Mouse (Mus musculus): ENCODE measurements around the gene Gm10803.
"Not testable (repeated sequence)": the region's sequence is repeated elsewhere in the genome, so short reads cannot be mapped to it uniquely, and the experiment has no call there.

Gene Gm10803

DNA sequence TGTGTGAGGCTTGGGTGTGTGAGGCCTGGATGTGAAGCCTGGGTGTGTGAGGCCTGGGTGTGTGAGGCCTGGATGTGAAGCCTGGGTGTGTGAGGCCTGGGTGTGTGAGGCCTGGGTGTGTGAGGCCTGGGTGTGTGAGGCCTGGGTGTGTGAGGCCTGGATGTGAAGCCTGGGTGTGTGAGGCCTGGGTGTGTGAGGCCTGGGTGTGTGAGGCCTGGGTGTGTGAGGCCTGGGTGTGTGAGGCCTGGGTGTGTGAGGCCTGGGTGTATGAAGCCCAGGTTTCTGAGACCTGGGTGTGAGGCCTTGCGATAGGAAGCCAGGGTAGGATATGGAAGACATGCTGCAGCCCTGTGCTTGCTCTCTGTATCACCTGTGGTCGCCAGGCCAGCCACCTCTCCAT lies at the start of gene Gm10803:
Gene Gm10803, plus strand, starts transcription at position 301 of the 400 bp plus-strand sequence.
- not testable (repeated sequence) for DNase-seq (ENCODE audit: low read depth, low spot score)

DNA sequence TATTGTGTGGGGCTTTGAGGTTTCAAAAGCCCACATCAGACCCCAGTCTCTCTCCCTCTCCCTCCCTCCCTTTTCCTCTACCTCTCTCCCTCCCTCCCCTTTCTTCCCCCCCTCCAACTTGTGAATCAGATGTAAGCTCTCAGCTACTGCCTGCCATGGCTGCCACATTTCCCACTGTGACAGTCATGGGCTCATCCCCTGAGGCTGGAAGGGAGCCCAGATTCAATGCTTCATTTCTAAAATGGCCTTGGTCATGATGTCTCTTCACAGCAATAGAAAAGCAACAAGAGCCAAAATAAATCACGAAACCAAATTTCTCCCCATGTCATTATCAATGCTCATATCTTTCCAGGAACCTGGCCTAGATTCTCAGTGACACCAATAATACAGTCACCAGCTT lies 49.5 kb upstream of the Gm10803 start:
- DNase-seq (ENCODE audit: low read depth, low spot score): no peak

DNA sequence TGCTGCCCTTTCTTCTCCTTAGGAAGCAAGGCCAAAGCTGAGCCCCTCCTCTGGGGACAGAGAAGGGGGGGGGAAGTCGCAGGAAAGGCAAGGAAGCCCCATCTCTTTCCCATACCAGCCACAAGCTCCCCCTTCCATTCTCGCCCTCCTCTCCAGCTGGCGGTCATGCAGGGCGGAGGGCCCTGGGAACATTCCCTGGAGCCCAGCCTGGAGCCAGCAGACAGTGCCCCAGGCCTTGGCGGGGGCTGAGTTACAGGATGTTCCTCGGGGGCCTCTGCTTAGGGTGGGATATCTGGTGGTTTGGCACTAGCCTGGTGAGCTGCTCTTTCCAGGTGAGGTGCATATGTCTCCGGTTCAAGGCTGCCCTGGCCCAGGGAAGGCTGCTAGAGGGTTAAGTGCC lies 48.2 kb upstream of the Gm10803 start:
- no peak for DNase-seq (ENCODE audit: low read depth, low spot score)

DNA sequence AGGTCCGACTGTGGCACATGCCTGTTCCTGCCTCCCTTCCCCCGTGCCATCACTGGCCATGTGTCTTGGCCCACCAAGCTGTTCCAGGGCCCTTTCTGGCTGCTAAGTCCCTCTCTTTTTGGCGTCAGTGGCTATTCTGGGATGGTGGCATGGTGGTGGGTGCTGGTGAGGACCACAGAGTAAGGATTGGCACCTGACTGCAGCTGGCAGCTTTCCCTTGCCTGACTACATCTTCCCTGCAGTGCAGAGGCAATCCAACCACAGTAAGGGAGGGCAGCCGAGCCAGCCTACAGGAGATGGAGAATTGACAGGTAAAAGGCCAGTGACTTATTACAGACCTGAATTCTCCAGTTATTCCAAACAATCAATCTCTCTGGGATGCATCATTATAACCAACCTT lies 45.1 kb upstream of the Gm10803 start:
- no peak for DNase-seq (ENCODE audit: low read depth, low spot score)

DNA sequence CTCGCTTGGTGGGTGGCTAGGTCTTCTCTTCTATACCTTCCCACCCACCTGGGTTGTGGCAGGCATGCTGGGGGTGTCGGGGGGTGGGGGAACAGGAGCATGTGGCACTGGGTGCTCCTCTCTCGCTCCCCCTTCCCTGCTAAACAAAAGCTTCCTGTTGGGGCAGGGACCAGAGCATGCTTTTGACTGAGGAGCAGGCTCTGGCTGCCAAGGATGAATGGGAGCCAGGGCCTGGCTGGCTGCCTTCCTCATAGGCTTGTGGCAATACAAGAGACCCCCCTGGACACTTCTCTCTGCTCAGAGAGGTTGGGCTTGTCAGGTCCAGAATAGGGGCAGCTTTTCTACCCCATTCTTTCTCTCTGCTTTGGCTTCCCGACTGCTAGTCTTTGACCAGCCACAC lies 39.3 kb upstream of the Gm10803 start:
- DNase-seq (ENCODE audit: low read depth, low spot score): no peak

DNA sequence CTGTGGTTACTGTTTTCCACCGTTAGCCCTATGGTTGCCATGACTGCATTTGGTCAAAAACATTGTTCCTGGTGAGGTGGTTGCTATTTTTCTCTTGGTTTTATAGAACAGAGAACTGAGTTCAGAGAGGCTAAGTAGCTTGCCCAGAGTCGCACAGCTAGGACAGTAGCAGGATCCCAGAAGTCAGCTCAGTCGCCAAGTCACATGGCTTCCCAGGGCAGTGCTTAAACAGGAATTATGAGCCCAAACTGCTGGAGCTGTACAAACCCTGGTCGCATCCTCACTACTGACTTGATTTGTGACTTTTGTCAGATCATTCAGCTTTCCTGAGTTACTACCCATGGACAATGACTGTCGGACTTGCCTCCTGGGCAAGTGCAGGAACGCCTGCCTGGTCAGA lies 38.8 kb upstream of the Gm10803 start:
- no peak for DNase-seq (ENCODE audit: low read depth, low spot score)

DNA sequence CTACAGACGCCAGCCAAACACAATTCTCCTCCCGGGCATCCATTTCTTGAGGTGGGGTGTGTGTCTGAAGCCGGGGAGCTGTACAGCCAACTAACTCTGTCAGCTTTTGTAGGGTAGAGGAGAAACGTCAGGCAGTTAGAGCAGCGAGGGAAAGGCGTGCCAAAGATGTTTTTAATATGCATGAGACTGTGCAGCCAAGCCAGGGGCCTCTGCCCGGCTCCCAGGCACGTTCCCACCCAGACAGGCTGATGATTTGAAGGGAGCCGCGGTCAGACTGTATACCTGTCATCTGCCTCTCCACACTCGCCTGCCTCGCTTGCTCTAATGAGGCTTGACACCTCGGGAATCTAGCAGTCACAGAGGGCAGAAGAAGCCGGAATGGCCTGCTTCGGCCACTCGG lies 38.4 kb upstream of the Gm10803 start:
- no peak for DNase-seq (ENCODE audit: low read depth, low spot score)

DNA sequence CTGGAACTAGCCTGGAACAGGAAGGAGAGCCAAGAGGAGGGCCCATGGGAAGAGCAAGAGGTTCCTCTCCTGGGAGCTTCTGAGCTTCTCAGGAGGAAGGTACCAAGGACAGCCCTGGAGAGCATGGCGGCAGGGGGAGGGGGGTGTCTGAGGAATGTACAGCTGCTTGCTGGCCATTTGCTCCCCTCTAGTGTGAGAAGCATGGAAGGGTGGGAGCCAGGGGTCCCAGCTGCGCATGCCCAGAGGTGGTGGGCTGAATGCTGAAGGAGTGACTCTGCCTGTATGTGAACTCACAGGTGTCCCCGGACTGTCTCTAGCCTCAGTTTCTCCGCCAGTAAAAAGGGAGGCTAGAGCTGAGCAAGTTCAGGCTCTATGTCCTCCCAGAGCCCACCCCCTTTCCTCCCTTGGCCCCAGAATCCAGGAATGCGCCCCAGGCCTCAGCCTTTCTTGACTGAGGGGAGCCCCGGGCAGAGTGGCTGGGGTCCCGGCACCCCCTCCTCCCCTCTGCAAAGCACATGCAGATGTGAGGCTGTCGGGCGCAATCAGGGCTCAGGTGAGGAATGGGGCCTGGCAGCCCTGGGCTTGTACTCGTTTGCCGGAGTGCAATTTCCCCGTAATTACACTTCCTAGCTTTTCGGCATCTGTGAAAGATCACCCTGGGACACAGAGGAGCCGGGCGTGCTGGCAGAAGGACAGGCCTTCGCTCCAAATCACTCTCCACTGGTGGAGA lies 35.2 kb upstream of the Gm10803 start:
- no peak for DNase-seq (ENCODE audit: low read depth, low spot score)

DNA sequence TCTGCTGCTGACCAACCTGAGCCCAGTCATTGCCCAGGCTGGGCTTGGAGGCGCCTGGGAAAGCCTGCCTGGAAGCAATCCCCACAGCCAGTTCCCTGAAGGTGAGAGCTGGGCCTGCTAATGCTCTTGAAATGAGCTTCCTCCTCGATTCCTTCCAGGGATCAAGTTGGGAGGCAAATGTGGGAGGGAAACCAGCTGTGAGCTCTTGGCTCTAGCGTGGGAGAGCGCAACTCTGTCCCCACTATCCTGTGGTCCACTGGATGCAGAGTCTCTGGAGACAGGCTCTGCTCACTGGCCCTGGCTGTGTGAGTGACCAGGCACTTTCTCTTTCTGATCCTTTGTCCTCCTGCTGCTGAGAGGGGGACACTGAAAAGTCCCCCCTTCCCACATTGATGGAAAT lies 30.8 kb upstream of the Gm10803 start:
- no peak for DNase-seq (ENCODE audit: low read depth, low spot score)

DNA sequence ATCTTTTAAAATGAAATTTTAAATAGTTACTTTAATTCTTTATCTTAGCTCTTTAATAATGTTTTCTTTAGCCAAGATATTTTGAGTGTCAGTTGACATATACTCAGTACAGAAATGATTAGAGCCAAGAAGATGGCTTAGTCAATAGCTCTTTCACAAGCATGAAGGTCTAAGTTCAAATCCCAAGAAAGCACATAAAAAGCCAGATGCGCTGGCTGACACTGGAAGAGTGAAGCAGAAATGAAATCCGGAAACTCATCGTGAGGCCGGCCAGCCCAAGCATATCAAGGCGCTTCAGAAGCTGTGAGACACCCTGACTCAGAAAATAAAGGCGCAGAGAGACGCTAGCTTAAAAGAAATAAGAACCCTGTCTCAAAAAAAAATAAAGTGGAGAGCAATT lies 26.5 kb upstream of the Gm10803 start:
- no peak for DNase-seq (ENCODE audit: low read depth, low spot score)

DNA sequence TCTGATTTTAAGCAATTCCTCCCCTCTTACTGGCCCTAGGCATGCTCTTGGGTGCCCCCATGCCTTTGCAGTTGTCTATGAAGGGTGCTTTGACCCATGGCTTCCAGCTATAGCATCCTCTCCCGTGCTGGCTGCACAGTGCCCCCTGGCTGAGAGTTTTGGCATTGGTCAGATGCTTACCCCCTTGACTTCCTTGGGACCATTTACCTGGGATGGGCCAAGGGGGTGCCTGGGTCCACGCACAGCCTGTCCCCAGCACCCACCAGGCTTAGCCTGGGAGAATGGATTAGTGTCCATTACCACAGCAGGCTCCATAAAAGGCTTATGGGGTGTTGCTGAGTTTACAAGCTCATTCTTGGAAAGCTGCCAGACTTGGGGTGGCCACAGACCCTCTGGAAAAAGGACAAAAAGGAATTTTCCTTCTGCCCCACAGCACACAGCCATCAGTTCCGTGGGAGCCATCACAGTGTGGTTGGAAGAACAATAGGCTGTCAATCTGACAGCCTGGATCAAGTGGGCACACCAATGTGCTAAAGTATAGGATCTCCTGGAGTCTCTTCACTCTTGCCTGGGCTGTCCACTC lies 22.9 kb upstream of the Gm10803 start:
- peak; percentile 20 for DNase-seq (ENCODE audit: low read depth, low spot score)

DNA sequence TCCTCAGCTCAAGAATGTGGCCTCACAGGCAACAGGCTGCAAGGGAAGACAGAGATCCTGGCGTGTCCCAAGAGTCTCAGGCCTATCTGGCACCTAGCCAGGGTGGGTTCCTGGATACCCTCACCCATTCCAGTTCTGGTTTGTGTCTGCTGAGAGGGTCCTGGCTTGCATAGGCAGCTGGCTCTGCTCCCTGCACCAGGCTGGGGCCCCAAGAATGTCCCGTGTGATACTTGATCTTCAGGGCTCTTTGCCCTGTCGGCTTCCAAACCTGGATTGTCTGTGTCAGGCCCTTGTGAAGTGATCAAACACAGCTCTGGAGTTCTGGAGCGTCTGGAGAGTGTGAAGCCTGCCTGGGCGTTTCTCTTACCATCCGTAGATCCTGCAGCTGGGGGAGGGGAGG lies 22.2 kb upstream of the Gm10803 start:
- no peak for DNase-seq (ENCODE audit: low read depth, low spot score)

DNA sequence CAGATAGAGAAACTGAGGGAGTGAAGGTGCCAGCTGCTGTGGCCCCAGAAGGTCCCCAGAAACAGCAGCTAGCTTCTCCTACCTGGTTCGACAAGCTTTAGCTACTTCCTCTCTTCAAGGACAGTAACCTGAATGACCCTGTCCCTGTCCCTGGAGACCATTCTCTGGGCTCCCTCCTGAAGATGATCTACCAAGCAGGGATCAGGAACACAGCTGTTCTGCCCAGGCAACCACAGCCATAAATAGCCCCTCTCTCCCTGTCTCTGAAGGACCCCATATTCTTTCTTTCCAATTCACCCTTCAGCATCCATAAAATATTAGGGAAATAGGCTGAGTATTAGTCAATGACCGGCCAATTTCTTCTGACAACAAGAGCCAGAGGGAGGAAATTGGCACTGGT lies 18.6 kb upstream of the Gm10803 start:
- no peak for DNase-seq (ENCODE audit: low read depth, low spot score)

DNA sequence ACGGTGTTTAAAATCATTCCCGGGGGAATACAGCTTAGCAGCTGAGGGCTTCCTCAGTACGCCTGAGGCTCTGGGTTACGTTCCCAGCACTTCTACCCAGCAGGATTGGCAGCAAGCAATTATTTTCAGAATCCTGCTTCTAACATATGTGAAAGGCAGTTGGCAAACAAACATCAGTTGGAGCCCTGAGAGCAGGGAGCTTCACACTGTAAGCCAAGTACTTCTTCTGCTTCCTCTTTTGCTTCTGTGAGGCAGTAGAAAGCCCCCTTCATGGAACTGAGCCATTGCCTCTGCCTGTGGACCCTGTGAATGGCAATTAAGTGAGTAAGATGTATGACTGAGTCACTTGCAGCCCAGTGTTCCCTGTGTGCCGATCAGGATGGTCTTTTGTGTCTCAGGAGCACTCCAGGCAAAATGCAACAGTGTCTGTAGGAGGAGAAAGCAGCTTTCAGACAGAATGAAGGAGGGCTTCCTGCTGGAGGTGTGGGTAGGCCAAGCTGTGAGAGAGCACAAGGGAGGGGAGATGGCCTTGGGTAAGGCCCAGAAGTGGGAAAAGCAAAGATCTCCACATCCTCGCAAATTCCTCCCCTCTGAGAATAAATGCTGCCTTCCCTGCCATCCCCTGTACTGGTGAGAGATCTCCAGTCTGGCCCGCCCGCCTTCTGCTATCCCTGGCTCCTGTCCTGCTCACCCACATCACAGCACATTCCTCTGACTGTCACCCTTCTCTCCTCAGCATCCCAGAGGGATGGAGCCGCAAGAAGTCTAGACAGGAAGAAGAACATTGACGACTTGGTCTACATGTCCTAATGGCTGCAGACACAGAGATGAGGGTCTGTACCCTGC lies 7.5 kb upstream of the Gm10803 start:
- no peak for DNase-seq (ENCODE audit: low read depth, low spot score)

DNA sequence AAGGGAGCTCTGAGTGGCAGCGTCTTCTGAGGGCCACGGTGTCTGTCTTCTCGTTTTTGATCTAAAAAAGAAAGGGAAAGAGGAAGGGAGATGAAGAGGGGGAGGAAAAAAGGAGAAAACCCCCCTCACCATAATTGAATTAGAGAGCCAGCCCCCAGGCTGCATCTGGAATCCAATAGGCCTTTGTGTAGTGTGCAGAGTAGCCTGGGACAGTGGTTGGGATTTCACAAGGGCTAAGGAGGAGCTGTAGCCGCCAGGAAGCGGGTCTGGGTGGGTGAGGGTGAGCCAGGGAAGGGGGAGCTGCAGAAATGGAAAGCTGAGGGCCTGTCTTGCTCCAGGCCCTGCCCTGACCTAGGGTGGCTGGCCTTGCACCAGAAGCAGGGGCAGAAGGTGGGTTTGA lies 6.5 kb upstream of the Gm10803 start:
- DNase-seq (ENCODE audit: low read depth, low spot score): no peak

DNA sequence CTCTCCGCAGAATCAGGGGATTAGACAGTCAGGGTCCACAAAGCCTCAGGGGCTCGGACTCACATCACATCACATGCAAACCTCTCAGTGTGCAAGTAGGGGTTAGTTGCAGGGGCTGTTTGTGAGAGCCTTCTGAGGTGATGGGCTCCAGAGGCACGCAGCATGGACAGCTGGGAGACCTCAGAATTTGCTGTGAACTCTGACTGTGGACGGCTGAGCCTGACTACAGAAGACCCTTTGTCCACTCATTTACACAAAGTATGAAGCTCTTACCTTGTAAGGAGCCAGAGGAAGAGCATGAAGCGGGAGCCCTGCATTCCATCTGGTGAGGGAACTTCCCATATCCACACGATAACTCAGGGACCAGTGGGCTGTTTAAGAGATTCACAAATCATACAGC lies 5.3 kb downstream of the Gm10803 start:
- peak; percentile 32 for DNase-seq (ENCODE audit: low read depth, low spot score)

DNA sequence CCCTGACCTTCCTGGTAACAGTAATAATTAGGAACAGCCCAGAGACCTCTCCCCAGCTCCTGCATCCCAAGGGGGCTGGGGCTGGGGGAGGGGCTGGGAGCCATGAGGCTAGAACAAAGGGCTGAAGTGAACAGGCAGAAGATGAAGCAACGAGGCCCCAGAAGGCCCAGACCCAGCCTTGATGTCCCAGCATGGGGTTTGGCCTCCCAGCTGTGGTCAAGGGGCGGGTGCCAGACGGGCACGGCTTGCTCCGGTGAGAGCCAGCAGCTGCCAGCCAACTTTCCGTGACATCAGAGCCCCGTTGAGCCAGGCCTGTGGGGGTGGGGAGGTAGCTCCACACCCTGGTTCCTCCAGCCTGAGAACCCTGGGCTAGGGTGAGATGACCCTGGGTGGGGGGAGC lies 7.3 kb downstream of the Gm10803 start:
- no peak for DNase-seq (ENCODE audit: low read depth, low spot score)

DNA sequence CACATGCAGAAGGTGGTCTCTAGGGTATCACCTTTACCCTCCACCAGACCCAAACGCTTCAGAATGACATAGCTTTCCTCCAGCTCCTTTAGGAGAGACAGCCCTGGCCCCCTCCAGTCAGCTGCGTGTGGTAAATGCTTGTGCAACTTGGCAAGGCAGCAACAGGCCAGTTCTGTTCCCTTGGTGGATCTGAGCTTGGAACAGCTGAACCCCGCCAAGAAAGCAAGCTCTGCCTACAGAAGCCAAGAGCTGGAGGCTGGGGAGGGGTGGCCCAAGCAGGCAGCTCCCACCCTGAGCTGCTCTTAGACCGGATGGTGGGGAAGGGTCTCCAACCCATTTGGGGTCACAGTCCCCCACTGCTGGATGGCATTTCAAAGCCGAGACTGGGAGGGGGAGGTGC lies 12.2 kb downstream of the Gm10803 start:
- no peak for DNase-seq (ENCODE audit: low read depth, low spot score)

DNA sequence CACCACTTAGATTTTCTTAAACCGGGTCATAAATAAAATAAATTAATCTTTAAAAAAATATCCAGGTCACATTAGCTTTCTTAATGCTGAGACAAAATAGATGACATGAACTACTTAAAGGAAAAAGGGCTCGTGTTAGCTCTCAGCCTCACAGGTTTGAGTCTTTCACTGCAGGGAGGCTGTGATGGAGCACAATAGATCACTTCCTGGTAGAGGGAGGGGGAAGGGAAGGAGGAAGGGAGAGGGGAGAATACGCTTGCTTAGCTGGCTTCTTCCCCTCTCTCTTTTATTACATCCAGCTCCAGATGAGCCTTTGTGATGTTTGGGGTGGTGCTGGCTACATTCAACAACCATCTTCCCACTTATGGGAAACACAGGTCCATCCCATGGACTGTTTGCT lies 20.9 kb downstream of the Gm10803 start:
- DNase-seq (ENCODE audit: low read depth, low spot score): peak; percentile 38

DNA sequence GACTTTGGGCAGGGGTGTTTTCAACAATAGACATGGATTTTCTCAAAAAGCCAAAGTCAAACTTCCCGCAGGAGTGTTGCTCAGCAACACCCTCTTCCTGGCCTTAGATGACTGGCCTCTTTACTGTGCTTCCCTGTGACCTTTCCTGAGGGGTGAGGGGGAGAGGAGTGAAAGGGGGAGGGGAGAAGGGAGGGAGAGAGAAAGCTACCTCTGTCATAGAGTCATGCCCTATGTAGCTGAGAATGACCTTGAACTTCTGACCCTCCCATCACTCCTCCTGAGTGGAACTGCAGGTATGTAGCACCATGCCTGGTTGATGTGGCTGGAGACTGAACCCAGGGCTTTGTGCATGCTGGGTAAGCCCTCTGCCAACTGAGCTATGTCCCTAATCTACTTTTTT lies 25.5 kb downstream of the Gm10803 start:
- peak; percentile 60 for DNase-seq (ENCODE audit: low read depth, low spot score)

DNA sequence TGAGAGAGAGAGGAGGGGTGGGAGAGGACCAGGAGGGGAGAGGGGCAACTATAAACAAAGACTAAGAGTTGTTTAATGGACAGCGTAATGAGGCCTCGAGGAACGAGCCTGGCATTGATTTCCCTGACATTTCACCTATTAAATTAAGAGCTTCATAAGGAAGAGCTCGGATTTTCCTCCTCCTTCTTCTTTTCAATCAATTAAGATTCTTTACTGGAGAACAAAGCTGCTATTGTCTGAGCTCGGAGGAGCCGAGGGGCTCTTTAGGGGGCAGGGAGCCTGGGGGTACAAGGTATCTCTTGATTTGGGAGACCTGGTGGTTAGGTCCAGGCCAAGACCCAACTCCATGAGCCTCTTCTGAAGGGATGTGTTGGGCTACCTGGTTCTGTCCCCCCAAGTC lies 27.1 kb downstream of the Gm10803 start:
- no peak for DNase-seq (ENCODE audit: low read depth, low spot score)

DNA sequence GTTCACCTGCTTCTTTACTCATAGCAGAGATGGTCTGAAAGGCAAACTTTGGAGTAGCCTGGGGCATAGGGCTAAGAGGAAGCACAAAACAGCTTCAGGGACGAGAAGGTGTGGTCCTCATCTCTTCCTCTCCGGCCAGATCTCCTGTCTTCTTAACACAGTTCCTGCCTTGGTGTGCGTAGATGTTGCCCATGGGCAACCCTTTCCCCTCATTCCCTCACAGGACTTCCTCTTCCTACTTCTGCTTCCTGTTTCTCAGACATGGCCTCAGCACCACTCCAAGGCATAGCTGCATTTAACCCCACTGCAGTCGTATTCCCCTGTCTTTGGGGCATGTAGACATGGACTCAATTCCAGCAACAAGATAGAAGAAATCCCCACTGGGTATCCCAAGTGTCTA lies 29.5 kb downstream of the Gm10803 start:
- DNase-seq (ENCODE audit: low read depth, low spot score): no peak

DNA sequence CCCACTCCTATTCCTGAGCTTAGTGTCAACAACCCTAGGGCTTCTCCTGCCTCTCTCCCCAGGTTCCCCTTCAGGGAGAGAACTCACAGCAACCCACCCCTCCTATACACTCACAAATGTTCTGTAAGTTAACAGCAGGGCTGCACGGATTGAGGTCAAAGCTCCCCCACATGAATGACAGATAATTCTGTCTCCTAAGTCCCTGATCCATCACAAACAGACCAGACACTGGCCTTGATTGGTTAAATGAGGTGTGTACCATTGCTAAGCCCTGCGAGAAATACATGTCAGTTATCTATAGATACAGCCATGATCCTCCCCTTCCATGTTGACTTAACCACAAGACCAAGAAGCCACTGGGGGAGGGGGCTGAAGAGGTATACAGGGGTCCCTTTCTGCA lies 31.3 kb downstream of the Gm10803 start:
- DNase-seq (ENCODE audit: low read depth, low spot score): no peak

All from R1 (cell line).